Mouse (Mus musculus) bone marrow, adult 2 months (tissue): ENCODE data around the gene Foxf1.

ENCODE experiments used
- CTCF ChIP-seq: fragments of 200-500 bp; IDR thresholded peaks from 2 replicates; pipeline ENCODE4 v1.5.1; 2011; ENCODE audit warnings: low read length, control low read depth; ENCODE audit not compliant: control insufficient read depth, insufficient read depth
- POLR2A ChIP-seq: fragments of 200-500 bp; IDR thresholded peaks from 2 replicates; pipeline ENCODE4 v1.6.1; 2011; ENCODE audit warnings: low read depth, mild to moderate bottlenecking, control low read depth, low read length, borderline replicate concordance; ENCODE audit not compliant: control insufficient read depth

DNA sequence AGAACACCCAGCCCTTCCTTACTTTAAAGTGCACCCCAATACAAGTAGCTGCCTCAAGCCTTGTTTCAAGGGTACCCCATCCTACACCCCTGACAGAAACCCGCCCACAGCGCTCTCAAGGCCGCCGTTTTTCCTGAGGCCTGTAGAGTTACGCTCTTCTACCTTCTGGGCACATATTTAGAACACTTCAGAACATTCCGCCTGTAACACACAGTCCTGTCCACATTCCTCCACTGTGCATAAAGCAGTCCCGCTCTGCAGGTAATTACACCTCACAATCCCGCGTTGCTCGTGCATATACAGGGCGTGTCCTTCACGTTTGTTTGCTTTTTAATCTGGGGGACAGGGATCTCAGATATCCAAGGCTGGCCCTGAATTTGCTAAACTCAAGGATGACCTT, 4.2 kb upstream of the Foxf1 start:
- TF ChIP-seq CTCF = no peak
- TF ChIP-seq POLR2A = no peak
